Mouse (Mus musculus): ENCODE results near the gene Ccr9. TPM values are rescaled to one million over a fixed set of nuclear protein-coding genes. Genes with fewer than 3 reads are reported as not detected.

The Ccr9 gene
- polyA plus RNA-seq, 1 experiment from 2014 or later: 0.14 TPM

Other genes with a start within 250 kb of the Ccr9 start
- 53.3 and 53.6 TPM in 2 replicates for gene Limd1, start 199.7 kb upstream of the Ccr9 start, polyA plus RNA-seq (2016; fragmentation: Nextera tagmentation; extraction: Ambion mirVana)
- 50.1 and 52.0 TPM in 2 replicates for gene Sacm1l, start 148.7 kb upstream of the Ccr9 start, polyA plus RNA-seq (2016; fragmentation: Nextera tagmentation; extraction: Ambion mirVana)
- gene Slc6a20b, start 45.9 kb upstream of the Ccr9 start, polyA plus RNA-seq (2016; fragmentation: Nextera tagmentation; extraction: Ambion mirVana): 0.17 and 0.24 TPM in 2 replicates
- gene Slc6a20a, start 446 bp downstream of the Ccr9 start, polyA plus RNA-seq (2016; fragmentation: Nextera tagmentation; extraction: Ambion mirVana): not detected in 2 replicates
- 50.0 and 56.2 TPM in 2 replicates for gene Lztfl1, start 39.3 kb downstream of the Ccr9 start, polyA plus RNA-seq (2016; fragmentation: Nextera tagmentation; extraction: Ambion mirVana)
- 0.28 TPM in 1 of 2 replicates, not detected in the other for gene Cxcr6, start 128.0 kb downstream of the Ccr9 start, polyA plus RNA-seq (2016; fragmentation: Nextera tagmentation; extraction: Ambion mirVana)
- 15.0 and 15.2 TPM in 2 replicates for gene Fyco1, start 173.5 kb downstream of the Ccr9 start, polyA plus RNA-seq (2016; fragmentation: Nextera tagmentation; extraction: Ambion mirVana)
- gene Xcr1, start 183.6 kb downstream of the Ccr9 start, polyA plus RNA-seq (2016; fragmentation: Nextera tagmentation; extraction: Ambion mirVana): 0.04 TPM in 1 of 2 replicates, not detected in the other

All from limb, embryonic 12.5 days (tissue).